Mouse (Mus musculus): ENCODE data around the gene Rgs6. TPM values are rescaled to one million over a fixed set of nuclear protein-coding genes. Genes with fewer than 3 reads are reported as not detected.

Rgs6 gene
- total and polyA plus RNA-seq, 3 experiments, result not detected

DNA sequence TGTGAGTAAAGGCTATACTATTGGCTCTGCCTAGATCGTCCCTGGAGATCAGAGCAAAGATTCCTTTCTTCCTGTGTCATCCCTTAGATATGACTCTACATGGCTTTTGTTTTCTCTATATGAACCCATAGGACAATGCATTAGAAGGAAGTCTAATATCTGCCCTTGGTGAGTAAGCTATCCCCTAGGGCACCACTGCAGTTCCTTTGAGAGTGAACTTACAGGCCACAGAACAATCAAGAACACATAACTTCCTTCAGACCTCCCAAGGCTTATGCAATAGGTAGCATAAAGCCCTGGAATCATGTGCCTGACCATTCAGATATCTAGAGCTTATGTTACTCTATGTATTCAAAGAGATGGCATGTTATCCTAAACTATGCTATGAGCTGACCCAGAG, 347.7 kb downstream of the Rgs6 start:
- Histone ChIP-seq H3K4me2 (ENCODE audit: insufficient read depth, low read depth, poor library complexity, severe bottlenecking) (no peak overlapping the region), H3K9ac (ENCODE audit: insufficient read depth, low read depth) (no peak overlapping the region), H3K27ac (ENCODE audit: insufficient read depth, low read depth) (no peak overlapping the region), H3K27me3 (replicated peaks) (no peaks in the 10 kb centered on the region), H3K4me1 (ENCODE audit: control insufficient read depth in 1 of 2, insufficient read depth in 2 of 2) (no peaks in the 10 kb centered on the region), H3K4me3 (replicated peaks in 1 of 3; ENCODE audit: low read depth in 2 of 3, low read length in 2 of 3, poor library complexity in 1 of 3) (no peak overlapping the region), H3K9me3 (replicated peaks; ENCODE audit: low read length) (no peaks in the 10 kb centered on the region), H3K36me3 (replicated peaks in 1 of 2; ENCODE audit: control insufficient read depth in 1 of 2, insufficient read depth in 1 of 2, low read length in 1 of 2) (no peaks in the 10 kb centered on the region), H3K79me2 (replicated peaks; ENCODE audit: control insufficient read depth, extremely low read depth, insufficient read depth, poor library complexity, severe bottlenecking) (no peaks in the 10 kb centered on the region)
- no peak for DNase-seq (ENCODE audit: extremely low read depth)
- dilution Hi-C loops (cut with MboI; ENCODE audit: extremely low pct_ligation_motif_present, extremely low pct_unique_long_range_greater_than_20kb, low sequenced_read_pairs) (no loop called here), in situ Hi-C loops (cut with MboI; ENCODE audit: low pct_ligation_motif_present, low pct_unique_long_range_greater_than_20kb, low sequenced_read_pairs) (no loop called here)
- TF ChIP-seq USF2 (conservative IDR thresholded peaks at IDR 0.05; ENCODE audit: low read depth, low read length), result no peak
- no peak for TF ChIP-seq MXI1 (IDR thresholded peaks at IDR 0.05; ENCODE audit: low read depth, low read length)
- no peak for TF ChIP-seq NELFE (IDR thresholded peaks at IDR 0.05; ENCODE audit: low read depth, low read length)
- TF ChIP-seq SIN3A (IDR thresholded peaks at IDR 0.05; ENCODE audit: low read length), result no peak
- TF ChIP-seq CHD2 (IDR thresholded peaks at IDR 0.05; ENCODE audit: low read length), result no peak
- no peak for TF ChIP-seq USF1 (IDR thresholded peaks at IDR 0.05; ENCODE audit: low read depth, low read length)
- TF ChIP-seq JUN (IDR thresholded peaks at IDR 0.05; ENCODE audit: insufficient read depth, low read depth, low read length), result no peak
- TF ChIP-seq HCFC1 (IDR thresholded peaks at IDR 0.05; ENCODE audit: low read depth, low read length), result no peak
- TF ChIP-seq MAX (IDR thresholded peaks at IDR 0.05; ENCODE audit: low read length), result no peak
- TF ChIP-seq MEF2A (IDR thresholded peaks at IDR 0.05; ENCODE audit: borderline replicate concordance, low read depth, low read length), result no peak
- no peak for TF ChIP-seq ETS1 (conservative IDR thresholded peaks at IDR 0.05; ENCODE audit: low read depth, low read length)
- TF ChIP-seq GABPA (IDR thresholded peaks at IDR 0.05; ENCODE audit: insufficient replicate concordance, low read depth, low read length), result no peak
- no peak for TF ChIP-seq POLR2A (IDR thresholded peaks at IDR 0.05; ENCODE audit: low read depth, low read length)
- no peak for TF ChIP-seq E2F4 (IDR thresholded peaks at IDR 0.05; ENCODE audit: insufficient replicate concordance, low read depth, low read length)
- no peak for TF ChIP-seq ELF1 (IDR thresholded peaks at IDR 0.05; ENCODE audit: low read depth, low read length)
- TF ChIP-seq ZNF384 (IDR thresholded peaks at IDR 0.05; ENCODE audit: low read depth, low read length), result no peak
- no peak for TF ChIP-seq MAFK (IDR thresholded peaks at IDR 0.05; ENCODE audit: insufficient replicate concordance, low read length)

DNA sequence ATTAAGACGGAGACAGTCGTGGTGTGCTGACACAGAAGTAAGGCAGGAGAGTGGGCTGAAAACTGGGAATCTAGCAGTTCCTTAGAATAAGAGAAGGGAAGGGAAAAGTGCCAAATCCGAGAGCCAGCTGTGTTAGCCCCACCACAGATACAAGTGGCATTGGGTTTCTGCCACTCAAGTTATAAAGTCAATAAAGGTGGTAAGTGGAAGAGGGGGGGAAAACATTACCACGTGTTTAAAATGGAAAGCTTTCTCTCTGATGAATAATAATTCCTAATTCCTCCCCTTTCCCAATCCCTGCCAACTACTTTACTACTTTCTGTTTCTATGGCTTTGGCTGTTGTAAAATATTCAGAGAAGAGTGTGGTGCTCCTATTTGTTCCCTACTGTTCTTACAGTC, 352.4 kb downstream of the Rgs6 start:
- TF ChIP-seq POLR2AphosphoS2 (IDR thresholded peaks at IDR 0.05; ENCODE audit: low read depth, low read length) (no peak), RAD21 (IDR thresholded peaks at IDR 0.05; ENCODE audit: low read depth, low read length) (no peak), USF2 (conservative IDR thresholded peaks at IDR 0.05; ENCODE audit: low read depth, low read length) (no peak), SIN3A (IDR thresholded peaks at IDR 0.05; ENCODE audit: low read length) (no peak), CTCF (conservative IDR thresholded peaks at IDR 0.05 in 1 of 2, IDR thresholded peaks at IDR 0.05 in 1 of 2; ENCODE audit: low read depth in 2 of 2, low read length in 2 of 2) (no peak), CHD1 (IDR thresholded peaks at IDR 0.05; ENCODE audit: low read depth, low read length) (no peak), RCOR1 (conservative IDR thresholded peaks at IDR 0.05; ENCODE audit: low read depth, low read length) (no peak), TCF12 (IDR thresholded peaks at IDR 0.05; ENCODE audit: low read depth, low read length) (no peak), MXI1 (IDR thresholded peaks at IDR 0.05; ENCODE audit: low read depth, low read length) (no peak), NRF1 (IDR thresholded peaks at IDR 0.05; ENCODE audit: low read depth, low read length) (no peak), NELFE (IDR thresholded peaks at IDR 0.05; ENCODE audit: low read depth, low read length) (no peak), HCFC1 (IDR thresholded peaks at IDR 0.05; ENCODE audit: low read depth, low read length) (no peak), MYC (IDR thresholded peaks at IDR 0.05; ENCODE audit: low read depth, low read length) (no peak), TBP (conservative IDR thresholded peaks at IDR 0.05; ENCODE audit: low read depth, low read length) (no peak), ZNF384 (IDR thresholded peaks at IDR 0.05; ENCODE audit: low read depth, low read length) (no peak), ZC3H11A (IDR thresholded peaks at IDR 0.05; ENCODE audit: low read depth, low read length) (no peak), JUND (conservative IDR thresholded peaks at IDR 0.05; ENCODE audit: low read depth, low read length) (no peak), ZMIZ1 (IDR thresholded peaks at IDR 0.05; ENCODE audit: low read depth, low read length) (no peak)
- dilution Hi-C loops (cut with MboI; ENCODE audit: extremely low pct_ligation_motif_present, extremely low pct_unique_long_range_greater_than_20kb, low sequenced_read_pairs), result no loop called here
- Histone ChIP-seq H3K4me1 (ENCODE audit: control insufficient read depth in 1 of 2, insufficient read depth in 2 of 2) (peaks cover 0 to 6% of the 10 kb centered on the region in 2 experiments; a peak in 2 of 4 replicates), H3K9ac (ENCODE audit: insufficient read depth, low read depth) (no peak overlapping the region), H3K36me3 (replicated peaks in 1 of 2; ENCODE audit: control insufficient read depth in 1 of 2, insufficient read depth in 1 of 2, low read length in 1 of 2) (no peaks in the 10 kb centered on the region), H3K27ac (ENCODE audit: insufficient read depth, low read depth) (no peak overlapping the region), H3K79me2 (replicated peaks; ENCODE audit: control insufficient read depth, extremely low read depth, insufficient read depth, poor library complexity, severe bottlenecking) (no peaks in the 10 kb centered on the region), H3K4me2 (ENCODE audit: insufficient read depth, low read depth, poor library complexity, severe bottlenecking) (no peak overlapping the region), H3K27me3 (replicated peaks) (no peaks in the 10 kb centered on the region), H3K9me3 (replicated peaks; ENCODE audit: low read length) (no peaks in the 10 kb centered on the region), H3K4me3 (replicated peaks in 1 of 3; ENCODE audit: low read depth in 2 of 3, low read length in 2 of 3, poor library complexity in 1 of 3) (no peak overlapping the region)
- no peak for DNase-seq (ENCODE audit: extremely low read depth)
- in situ Hi-C loops (cut with MboI; ENCODE audit: low pct_ligation_motif_present, low pct_unique_long_range_greater_than_20kb, low sequenced_read_pairs), result no loop called here
